Mouse (Mus musculus): ENCODE data around the gene Adgra3.

Gene Adgra3

DNA sequence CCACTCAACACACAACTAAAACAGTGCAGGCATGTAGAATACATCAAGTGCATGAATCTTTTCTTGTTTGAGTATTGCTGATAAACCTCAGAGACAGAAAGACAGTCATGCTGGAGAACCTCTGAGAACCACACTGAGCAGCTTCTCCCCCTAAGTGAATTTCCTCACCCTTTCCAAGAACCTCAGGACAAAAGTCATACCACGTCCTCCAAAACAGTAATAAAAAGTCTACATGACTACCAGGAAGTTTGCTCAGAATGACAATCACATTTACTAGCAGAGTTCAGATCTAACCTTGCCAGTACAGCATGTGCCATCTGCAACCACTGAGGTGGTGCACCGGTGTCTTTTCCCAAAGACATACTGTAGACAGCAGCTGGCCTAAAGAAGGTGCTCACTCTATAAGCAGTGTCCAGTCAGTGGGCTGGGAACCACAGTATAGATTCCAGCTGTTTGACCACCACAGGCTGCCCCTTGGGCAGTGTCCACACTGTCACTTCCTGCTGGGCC is 27.0 kb downstream of the Adgra3 start:
- DNase-seq, result no peak

DNA sequence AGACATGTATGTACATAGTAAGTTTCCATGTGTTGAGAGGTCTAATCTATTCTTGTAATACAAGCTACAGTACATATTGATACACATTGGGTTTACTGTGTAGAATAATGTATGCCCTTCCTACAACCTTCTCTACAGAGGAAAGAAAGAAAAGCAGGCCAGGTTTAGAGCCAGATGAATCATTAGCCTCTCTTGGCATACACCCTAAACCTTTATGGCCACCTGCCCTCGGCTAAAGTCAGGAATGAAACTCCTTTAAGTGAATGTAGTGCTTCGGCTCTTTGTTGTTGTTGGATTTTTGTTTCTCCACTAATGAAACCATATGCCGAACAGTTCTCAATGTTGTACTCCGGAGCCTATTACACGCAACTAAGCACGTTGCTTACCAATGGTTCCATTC is 27.5 kb downstream of the Adgra3 start:
- DNase-seq, result no peak

DNA sequence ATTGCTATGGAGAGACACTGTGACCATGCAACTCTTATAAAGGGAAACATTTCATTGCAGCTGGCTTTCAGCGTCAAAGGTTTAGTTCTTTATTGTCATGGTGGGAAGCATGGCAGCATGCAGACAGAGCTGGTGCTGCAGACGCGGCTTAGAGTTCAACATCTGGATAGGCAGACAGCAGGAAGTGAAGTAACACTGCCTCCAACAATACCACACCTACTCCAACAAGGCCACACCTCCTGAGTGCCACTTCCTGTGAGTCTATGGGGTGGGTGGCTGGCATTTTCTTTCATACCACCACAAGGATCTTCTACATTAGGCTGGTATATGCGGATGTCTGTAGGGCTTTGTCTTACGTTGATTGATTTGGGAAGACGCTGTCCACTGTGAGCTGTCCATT is 29.1 kb downstream of the Adgra3 start:
- peak in 1 of 2 experiments; percentile 24 for DNase-seq

DNA sequence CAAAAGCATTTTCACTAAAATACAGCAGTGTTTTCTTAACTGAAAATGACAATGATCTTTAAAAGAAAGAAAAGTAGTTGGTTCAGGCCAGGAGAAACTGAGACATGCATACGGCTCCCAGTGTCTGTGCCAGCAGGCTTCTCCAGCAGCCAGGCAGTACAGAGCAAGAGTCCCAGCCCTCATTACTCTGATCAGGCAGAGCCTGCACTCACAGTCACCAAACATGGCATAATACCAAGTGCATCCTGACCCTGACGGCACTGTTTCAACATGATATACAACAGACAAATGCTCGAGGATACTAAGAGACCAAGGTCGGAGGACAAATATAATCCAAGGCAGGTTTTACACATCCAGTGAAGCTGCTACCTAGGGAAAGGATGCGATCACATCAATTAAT is 31.2 kb downstream of the Adgra3 start:
- no peak for DNase-seq

GRCm38 (mm10) chr5:50027001-50027400 is 31.8 kb downstream of the Adgra3 start:
- no peak for DNase-seq

- DNase-seq, result no peak
Observed at GRCm38 (mm10) chr5:50026148-50026547, 32.7 kb downstream of the Adgra3 start.

GRCm38 (mm10) chr5:50024097-50024496 is 34.7 kb downstream of the Adgra3 start:
- no peak for DNase-seq

DNA sequence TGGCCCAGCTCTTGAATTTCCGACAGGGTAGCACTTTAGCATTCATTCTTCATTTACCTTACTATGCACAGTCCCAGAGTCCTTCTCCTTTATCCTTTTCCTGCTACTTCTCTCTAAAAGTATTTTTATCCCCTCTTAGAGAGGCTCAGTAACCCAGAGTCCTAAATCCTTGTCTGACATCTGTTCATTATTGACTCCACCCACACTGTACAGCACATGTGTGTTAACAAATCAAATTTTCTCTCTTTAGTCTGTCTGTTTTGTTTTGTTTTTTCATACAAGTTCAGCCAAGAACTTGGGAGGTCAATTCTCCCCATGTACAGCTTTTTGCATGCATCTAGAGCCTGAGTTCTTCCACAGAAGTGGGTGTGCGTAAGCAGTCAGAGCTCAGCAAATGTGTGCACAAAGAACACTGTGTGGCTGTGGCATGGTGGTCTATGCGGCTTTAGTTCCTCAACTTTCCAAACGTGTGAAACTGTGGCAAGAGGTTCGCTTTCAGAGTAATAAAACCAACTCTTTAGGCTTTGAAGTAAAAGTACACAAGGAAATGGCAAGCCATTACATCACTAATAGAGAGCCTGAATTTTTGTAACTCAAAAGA is 42.7 kb downstream of the Adgra3 start:
- DNase-seq, result no peak

GRCm38 (mm10) chr5:50015147-50015697 is 43.6 kb downstream of the Adgra3 start:
- DNase-seq, result no peak

DNA sequence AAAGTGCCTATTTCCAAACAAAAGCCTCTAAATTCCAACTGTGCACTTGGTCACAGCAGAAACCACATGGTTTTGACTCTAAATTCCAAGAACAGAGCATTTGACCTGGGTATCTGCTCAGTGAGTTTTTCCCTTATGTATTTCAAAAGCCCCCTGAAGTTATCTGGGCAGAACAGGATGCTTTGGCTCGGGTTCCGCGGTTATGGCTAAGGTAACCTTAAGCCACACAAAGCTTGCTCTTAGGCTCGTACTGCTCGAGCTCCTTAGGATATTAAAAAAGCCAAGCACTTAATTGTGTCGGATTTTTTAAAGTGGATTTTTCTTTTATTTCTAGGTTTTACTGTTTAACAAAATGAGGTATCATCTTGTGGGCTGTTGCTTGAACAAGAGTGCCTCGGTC is 44.1 kb downstream of the Adgra3 start:
- no peak for DNase-seq

DNA sequence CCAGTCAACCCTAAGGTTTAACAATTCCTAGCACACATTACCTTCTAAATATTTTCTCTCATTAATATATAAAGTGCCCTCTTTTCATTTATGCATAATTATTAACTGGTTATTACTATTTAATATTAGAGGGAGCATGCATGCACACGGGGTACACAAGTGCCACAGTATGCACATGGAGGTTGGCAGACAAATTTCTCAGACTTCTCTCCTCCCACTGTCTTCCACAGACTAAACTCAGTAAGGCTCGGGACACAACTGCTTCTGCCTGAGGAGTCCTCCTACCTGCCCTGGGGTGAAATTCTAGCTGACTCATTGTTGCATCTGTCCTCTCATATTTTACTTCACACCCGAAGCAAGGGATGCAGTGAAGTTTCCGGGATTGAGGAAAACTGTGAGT is 44.8 kb downstream of the Adgra3 start:
- no peak for DNase-seq

DNA sequence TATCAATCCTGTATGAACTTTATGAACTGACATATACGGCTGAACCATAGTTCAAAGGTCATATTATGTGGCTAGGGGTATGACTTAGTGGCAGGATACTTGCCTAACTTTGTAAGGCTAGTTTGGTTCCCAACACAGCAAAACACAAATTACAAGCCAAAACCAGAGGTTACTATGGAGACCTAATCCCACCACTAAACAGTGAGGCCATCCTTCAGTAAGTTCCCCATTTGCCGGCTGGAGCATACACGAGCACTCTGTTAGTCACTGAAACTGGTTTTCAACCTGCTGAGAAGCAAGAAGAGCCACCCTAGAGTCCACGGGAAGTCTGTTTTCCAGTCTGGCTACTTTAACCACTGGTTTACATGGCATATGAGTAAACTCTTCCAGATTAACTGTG is 50.0 kb downstream of the Adgra3 start:
- no peak for DNase-seq

- no peak for DNase-seq
Observed at GRCm38 (mm10) chr5:50006915-50007658, 51.7 kb downstream of the Adgra3 start.

- no peak for DNase-seq
Observed at GRCm38 (mm10) chr5:50002269-50002668, 56.5 kb downstream of the Adgra3 start.

DNA sequence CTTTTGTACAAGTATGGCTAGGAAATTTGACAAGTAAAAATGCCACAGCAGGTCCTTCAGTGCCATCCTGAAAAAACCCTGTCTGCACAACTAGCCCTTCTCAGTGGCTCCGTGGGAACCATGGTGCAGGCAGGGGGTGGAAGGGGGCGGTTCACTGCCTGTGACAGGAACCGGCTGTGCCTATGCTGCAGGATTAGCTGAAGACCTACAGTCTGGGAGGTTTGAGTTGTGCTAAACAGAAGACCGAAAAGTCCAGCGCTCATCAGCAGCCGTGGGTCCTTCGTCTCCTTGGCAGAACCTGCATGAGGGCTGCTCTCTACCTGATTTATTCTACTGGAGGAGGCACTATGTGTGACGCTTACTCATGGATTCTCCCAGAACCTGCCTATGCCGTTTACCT is 59.0 kb downstream of the Adgra3 start:
- DNase-seq, result no peak

- DNase-seq, result no peak
Observed at GRCm38 (mm10) chr5:49997019-49997418, 61.8 kb downstream of the Adgra3 start.

DNA sequence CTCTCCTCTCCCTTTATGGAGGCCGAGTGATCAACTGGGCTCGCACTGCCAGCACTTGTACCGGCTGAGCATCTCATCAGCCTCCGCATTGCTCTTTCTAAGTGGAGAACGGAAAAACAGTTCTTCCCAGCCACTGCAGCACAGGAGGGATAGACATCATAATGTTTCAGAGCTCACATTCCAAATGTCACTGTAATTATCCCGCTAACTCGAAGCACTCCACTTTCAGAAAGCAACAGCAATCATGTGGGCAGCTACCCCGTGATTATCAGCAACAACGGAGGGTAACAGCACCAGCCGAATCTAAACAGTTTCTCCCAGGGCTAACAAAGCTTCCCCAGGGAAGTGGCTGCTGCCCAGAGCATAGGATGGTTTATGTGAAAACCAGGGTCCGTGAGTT is 62.3 kb downstream of the Adgra3 start:
- no peak for DNase-seq

DNA sequence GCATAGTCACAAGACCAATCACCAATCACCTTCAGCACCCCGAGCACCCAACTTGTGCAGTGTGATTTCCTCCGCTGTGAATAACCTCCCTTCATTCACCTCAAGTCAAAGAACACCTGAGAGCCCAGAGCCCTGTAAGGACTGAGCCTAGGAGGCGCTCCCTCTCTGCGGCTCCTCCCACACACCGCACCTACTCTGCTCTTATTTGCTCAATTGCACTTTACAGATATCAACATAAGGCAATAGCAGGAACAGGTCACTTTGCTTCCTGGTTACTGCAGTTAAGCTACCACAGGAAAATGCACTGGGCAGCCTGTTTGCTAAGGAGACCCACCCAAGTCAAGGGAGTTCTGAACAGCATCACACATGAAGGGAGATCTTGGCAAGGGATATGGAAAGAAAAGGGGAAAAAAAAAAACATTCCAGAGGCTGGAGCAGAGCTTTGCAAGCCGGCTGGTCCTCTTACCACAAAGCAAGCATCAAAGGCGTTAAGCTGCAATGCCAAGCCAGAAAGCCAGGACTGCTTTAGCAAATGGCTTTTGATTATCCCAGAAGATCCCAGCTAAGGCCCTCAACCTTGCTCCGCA is 68.0 kb downstream of the Adgra3 start:
- no peak for DNase-seq

- no peak for DNase-seq
Observed at GRCm38 (mm10) chr5:49988015-49988798, 70.6 kb downstream of the Adgra3 start.

GRCm38 (mm10) chr5:49980727-49981126 is 78.1 kb downstream of the Adgra3 start:
- DNase-seq, result no peak

DNA sequence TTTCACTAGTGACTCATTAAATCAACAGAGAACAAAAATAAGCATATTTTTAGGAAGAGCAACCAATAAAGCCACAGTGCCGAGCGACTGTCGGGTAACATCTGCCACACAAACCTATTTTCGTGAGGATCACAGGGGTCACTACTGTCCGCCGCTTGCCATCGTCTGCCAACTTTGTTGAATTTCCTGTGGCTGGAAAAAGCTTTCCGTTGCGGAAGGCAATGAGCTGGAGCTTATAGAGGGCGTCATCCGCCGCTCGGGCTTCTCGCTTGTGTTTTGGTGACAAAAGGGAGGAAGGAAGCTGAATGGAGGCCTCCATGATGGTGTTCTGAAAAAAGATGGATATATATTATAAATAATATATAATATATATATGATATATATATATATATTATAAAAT is 79.6 kb downstream of the Adgra3 start:
- no peak for DNase-seq

GRCm38 (mm10) chr5:49975971-49976370 is 82.8 kb downstream of the Adgra3 start:
- DNase-seq, result no peak

DNA sequence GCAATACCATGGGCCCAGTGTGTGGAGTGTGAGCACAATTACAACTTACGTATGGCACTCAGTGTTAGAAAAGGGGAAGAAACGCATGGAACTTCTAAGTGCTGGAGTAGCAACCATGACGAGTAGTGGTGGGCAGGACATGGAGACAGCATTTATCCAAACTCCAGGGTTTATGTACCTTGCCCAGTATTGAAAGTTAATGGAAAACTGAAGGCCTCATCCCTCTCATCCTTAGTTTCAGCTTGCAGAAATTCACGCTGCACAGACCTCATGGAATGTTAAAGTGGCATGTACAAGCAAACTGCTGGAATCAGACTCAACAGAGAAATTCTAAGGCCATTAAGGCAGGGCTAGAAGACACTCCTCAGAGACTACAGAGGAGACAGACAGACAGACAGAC is 84.6 kb downstream of the Adgra3 start:
- no peak for DNase-seq

All from thymus, adult 18-20 months (tissue).